Mouse (Mus musculus) heart, embryonic 14.5 days (tissue): Measurements from ENCODE around the gene Ift81. TPM values are rescaled to one million over a fixed set of nuclear protein-coding genes. Genes with fewer than 3 reads are reported as not detected.

Source experiments
- ATAC-seq: fragments of 200-750 bp; cut with Nextera tagmentation; 2 replicates; pipeline ENCODE4 v1.8.0; 2017; ENCODE audit warnings: low read depth, moderate TSS enrichment; ENCODE audit not compliant: insufficient number of reproducible peaks, insufficient read depth, low FRiP score
- H3K27ac ChIP-seq, 2 experiments: fragments of 200-500 bp in 1 of 2; fragments of 300-500 bp in 1 of 2; sonication (generic) in 1 of 2; replicated peaks in 1 of 2; 2 replicates each; pipeline ENCODE4 v1.5.1; 2012 to 2014; ENCODE audit warnings: low read depth in 2 of 2, low read length in 2 of 2, control low read depth in 1 of 2, mild to moderate bottlenecking in 1 of 2, mixed read lengths in 1 of 2; ENCODE audit not compliant: control insufficient read depth in 1 of 2, insufficient read depth in 1 of 2
- H3K27me3 ChIP-seq: fragments of 300-500 bp; sonication (generic); 2 replicates; pipeline ENCODE4 v1.6.1; 2014; ENCODE audit warnings: mild to moderate bottlenecking, low read length, control low read depth; ENCODE audit not compliant: control insufficient read depth, insufficient read depth
- H3K36me3 ChIP-seq: fragments of 300-500 bp; sonication (generic); 2 replicates; pipeline ENCODE4 v1.6.1; 2014; ENCODE audit warnings: mild to moderate bottlenecking, control low read depth, low read length, mixed read lengths; ENCODE audit not compliant: control insufficient read depth, insufficient read depth
- H3K4me1 ChIP-seq, 2 experiments: fragments of 200-500 bp in 1 of 2; fragments of 300-500 bp in 1 of 2; sonication (generic) in 1 of 2; 2 replicates each; pipeline ENCODE4 v1.6.1; 2012 to 2014; ENCODE audit warnings: low read length in 2 of 2, control low read depth in 1 of 2, mixed read lengths in 1 of 2; ENCODE audit not compliant: control insufficient read depth in 2 of 2, insufficient read depth in 2 of 2
- H3K4me2 ChIP-seq: fragments of 300-500 bp; sonication (generic); 2 replicates; pipeline ENCODE4 v1.6.1; 2014; ENCODE audit warnings: mild to moderate bottlenecking, low read length
- H3K4me3 ChIP-seq, 2 experiments: fragments of 200-500 bp in 1 of 2; fragments of 300-500 bp in 1 of 2; sonication (generic) in 1 of 2; 2 replicates each; pipeline ENCODE4 v1.5.1; 2012 to 2014; ENCODE audit warnings: low read length in 2 of 2, mild to moderate bottlenecking in 2 of 2, control low read depth in 1 of 2, low read depth in 1 of 2, moderate library complexity in 1 of 2; ENCODE audit not compliant: control insufficient read depth in 1 of 2, insufficient read depth in 1 of 2
- H3K9ac ChIP-seq: fragments of 300-500 bp; sonication (generic); 2 replicates; pipeline ENCODE4 v1.6.1; 2014; ENCODE audit warnings: mild to moderate bottlenecking, low read length
- H3K9me3 ChIP-seq: fragments of 300-500 bp; sonication (generic); 2 replicates; pipeline ENCODE4 v1.6.1; 2016; ENCODE audit warnings: low read length, control low read depth; ENCODE audit not compliant: control insufficient read depth
- WGBS: fragments of 180-500 bp; shearing (Covaris S2); extraction: QIAGEN DNeasy Blood & Tissue Kit; methylation state at CpG from one replicate; pipeline ENCODE4 v1.1.7; 2014; 5-methylcytosine and 5-hydroxymethylcytosine counted together
- polyA plus RNA-seq: library from polyadenylated mRNA; unstranded; fragments of >200 nt; fragmentation: Nextera tagmentation; extraction: Ambion mirVana; gene quantifications from 2 replicates; pipeline ENCODE4 v1.2.1, GENCODE M21; 2014

The Ift81 gene
- polyA plus RNA-seq, 1 experiment from 2014 or later, result 41.2 TPM

GRCm38 (mm10) chr5:122502077-122502941, 112.0 kb downstream of the Ift81 start, which contains the start of gene Atp2a2:
Gene Atp2a2, minus strand, starts transcription at chr5:122502225.
- H3K4me2 ChIP-seq, result peak within 1 kb of the TSS; percentile 83
- peak within 1 kb of the TSS; percentile 97 to 100 for H3K27ac ChIP-seq
- WGBS, result under 1% methylated on average over 90 of the region's 113 CpGs
- H3K4me1 ChIP-seq, result peaks cover 3 to 20% of the 10 kb centered on the region in 2 experiments; a peak in 3 of 4 replicates
- peak; percentile 91 for ATAC-seq
- H3K9ac ChIP-seq, result peak within 1 kb of the TSS; percentile 99
- peak within 1 kb of the TSS; percentile 96 to 98 for H3K4me3 ChIP-seq
- H3K36me3 ChIP-seq, result peaks cover 33% of the 10 kb centered on the region
- peaks cover 4% of the 10 kb centered on the region; the same call in 1 of the 2 replicates for H3K9me3 ChIP-seq
- H3K27me3 ChIP-seq, result no peaks in the 10 kb centered on the region

DNA sequence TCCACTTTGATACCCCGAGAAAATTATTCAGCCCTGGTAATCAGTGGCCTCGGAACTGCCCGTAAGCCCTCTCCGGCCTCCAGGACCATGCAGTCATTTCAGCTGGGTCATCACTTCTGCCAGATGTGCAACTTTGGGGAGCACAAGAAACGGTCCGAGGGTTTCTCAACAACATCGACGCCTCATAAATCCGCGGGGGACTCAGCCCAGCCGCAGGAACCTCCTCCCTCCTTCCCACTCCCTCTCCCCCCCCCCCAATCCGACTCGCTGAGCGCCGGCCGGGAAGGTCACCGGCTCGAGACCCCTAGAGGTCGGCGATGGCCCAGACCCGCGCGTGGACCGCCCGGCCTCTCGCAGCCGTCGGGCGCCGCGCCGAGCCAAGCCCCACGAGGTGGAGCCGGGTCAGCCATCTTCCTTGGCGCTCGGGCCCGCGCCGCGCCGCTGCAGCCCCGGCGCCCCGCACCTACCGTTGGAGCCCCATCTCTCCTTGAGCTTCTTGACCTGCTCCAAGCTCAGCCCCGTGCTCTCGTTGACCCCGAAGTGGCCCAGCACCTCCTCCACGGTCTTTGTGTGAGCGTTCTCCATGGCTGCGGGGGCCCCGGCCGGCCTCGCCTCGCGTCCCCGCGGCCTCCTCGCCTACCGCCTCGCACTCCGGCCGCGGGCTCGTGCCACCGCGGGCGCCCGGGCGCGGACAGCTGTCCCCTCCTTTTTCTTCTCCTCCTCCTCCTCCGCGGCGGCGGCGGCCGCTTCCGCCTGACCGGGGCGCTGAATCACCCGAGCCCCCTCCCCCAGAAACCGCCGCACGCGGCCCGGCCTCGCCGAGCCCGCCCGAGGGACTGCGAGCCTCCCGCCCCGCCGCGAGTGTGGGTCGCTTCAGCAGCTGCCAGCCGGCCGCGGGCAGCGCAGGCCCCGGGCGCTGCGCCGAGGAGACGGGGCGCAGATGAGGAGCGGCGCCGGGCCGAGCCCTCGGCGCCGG, 112.9 kb downstream of the Ift81 start:
- H3K4me3 ChIP-seq, result peak overlapping the region; percentile 96 to 98
- under 1% methylated on average over 103 of the region's 113 CpGs for WGBS
- no peaks in the 10 kb centered on the region for H3K27me3 ChIP-seq
- ATAC-seq, result peak; percentile 27
- peaks cover 3 to 28% of the 10 kb centered on the region in 2 experiments; a peak in 3 of 4 replicates for H3K4me1 ChIP-seq
- peaks cover 2% of the 10 kb centered on the region; the same call in 1 of the 2 replicates for H3K9me3 ChIP-seq
- peak overlapping the region; percentile 83 for H3K4me2 ChIP-seq
- H3K27ac ChIP-seq, result peak overlapping the region; percentile 97 to 100
- H3K9ac ChIP-seq, result peak overlapping the region; percentile 99
- peaks cover 42% of the 10 kb centered on the region for H3K36me3 ChIP-seq

- peaks cover 3 to 35% of the 10 kb centered on the region in 2 experiments; a peak in 3 of 4 replicates for H3K4me1 ChIP-seq
- H3K27me3 ChIP-seq, result no peaks in the 10 kb centered on the region
- peak overlapping the region; percentile 99 for H3K9ac ChIP-seq
- peak overlapping the region; percentile 83 for H3K4me2 ChIP-seq
- no peaks in the 10 kb centered on the region for H3K9me3 ChIP-seq
- peak overlapping the region; percentile 96 to 98 for H3K4me3 ChIP-seq
- H3K27ac ChIP-seq, result peak overlapping the region; percentile 97 to 100
- 13% methylated on average over 5 of the region's 5 CpGs for WGBS
- H3K36me3 ChIP-seq, result peaks cover 51% of the 10 kb centered on the region
- ATAC-seq, result no peak
These were observed 113.8 kb downstream of the Ift81 start for GRCm38 (mm10) chr5:122500563-122500962.

Other genes starting within 250 kb of the Ift81 start
- gene Gpn3, start 242.6 kb downstream of the Ift81 start, polyA plus RNA-seq, result 52.3 and 59.5 TPM in 2 replicates
- 55.0 and 64.5 TPM in 2 replicates for gene Fam216a, start 242.2 kb downstream of the Ift81 start, polyA plus RNA-seq
- gene Arpc3, start 222.6 kb downstream of the Ift81 start, polyA plus RNA-seq, result 37.9 and 46.4 TPM in 2 replicates
- 19.8 and 22.3 TPM in 2 replicates for gene Anapc7, start 192.8 kb downstream of the Ift81 start, polyA plus RNA-seq
- 472 and 483 TPM in 2 replicates for gene Atp2a2, start 112.3 kb downstream of the Ift81 start, polyA plus RNA-seq
- 1.2 and 1.4 TPM in 2 replicates for gene P2rx7, start 29.4 kb upstream of the Ift81 start, polyA plus RNA-seq
- 17.9 and 18.9 TPM in 2 replicates for gene P2rx4, start 93.0 kb upstream of the Ift81 start, polyA plus RNA-seq
- gene Camkk2, start 164.9 kb upstream of the Ift81 start, polyA plus RNA-seq, result 11.2 and 12.4 TPM in 2 replicates
- 327 and 338 TPM in 2 replicates for gene Anapc5, start 206.8 kb upstream of the Ift81 start, polyA plus RNA-seq
- gene Rnf34, start 235.5 kb upstream of the Ift81 start, polyA plus RNA-seq, result 30.1 and 34.7 TPM in 2 replicates